Mouse (Mus musculus): ENCODE data around the gene Creb3l1. TPM values are rescaled to one million over a fixed set of nuclear protein-coding genes. Genes with fewer than 3 reads are reported as not detected.
A peak's percentile ranks its signal among the peaks of the same experiment; 100 is the strongest.

The Creb3l1 gene
- total RNA-seq, 2 experiments from 2014 or later: 8.0 to 10.3 TPM

- no peak for DNase-seq
Observed at GRCm38 (mm10) chr2:92034273-92034672, 10.0 kb upstream of the Creb3l1 start.

GRCm38 (mm10) chr2:92030554-92030953 is 6.3 kb upstream of the Creb3l1 start:
- no peak for DNase-seq

- DNase-seq: no peak
Observed at GRCm38 (mm10) chr2:92029387-92030133, 5.3 kb upstream of the Creb3l1 start.

- DNase-seq: no peak
Observed at GRCm38 (mm10) chr2:92027811-92028590, 3.7 kb upstream of the Creb3l1 start.

GRCm38 (mm10) chr2:92025966-92026365 is 1.7 kb upstream of the Creb3l1 start:
- no peak for DNase-seq

- DNase-seq: no peak
Observed at GRCm38 (mm10) chr2:92025202-92025601, 900 bp upstream of the Creb3l1 start.

- peak; percentile 40 for DNase-seq
Observed at GRCm38 (mm10) chr2:92023362-92024273, 684 bp downstream of the Creb3l1 start.

GRCm38 (mm10) chr2:92020676-92021265 is 3.5 kb downstream of the Creb3l1 start:
- no peak for DNase-seq

GRCm38 (mm10) chr2:92017440-92017839 is 6.9 kb downstream of the Creb3l1 start:
- no peak for DNase-seq

- DNase-seq: peak; percentile 79
Observed at GRCm38 (mm10) chr2:92016981-92017380, 7.3 kb downstream of the Creb3l1 start.

- no peak for DNase-seq
Observed at GRCm38 (mm10) chr2:92014891-92015290, 9.4 kb downstream of the Creb3l1 start.

- DNase-seq: no peak
Observed at GRCm38 (mm10) chr2:92014248-92014647, 10.1 kb downstream of the Creb3l1 start.

GRCm38 (mm10) chr2:92012768-92013445 is 11.4 kb downstream of the Creb3l1 start:
- peak; percentile 88 for DNase-seq

- DNase-seq: peak; percentile 73
Observed at GRCm38 (mm10) chr2:92011424-92012353, 12.6 kb downstream of the Creb3l1 start.

GRCm38 (mm10) chr2:92008623-92009404 is 15.5 kb downstream of the Creb3l1 start:
- DNase-seq: no peak

- DNase-seq: peak; percentile 97
Observed at GRCm38 (mm10) chr2:92007933-92008622, 16.2 kb downstream of the Creb3l1 start.

GRCm38 (mm10) chr2:92006983-92007921 is 17.1 kb downstream of the Creb3l1 start:
- DNase-seq: peak; percentile 34

Measured in gastrocnemius, postnatal 25 days (tissue).